Mouse (Mus musculus) megakaryocyte progenitor cell, adult 5-6 weeks (primary cell): ENCODE results near the gene Akr7a5. TPM values are rescaled to one million over a fixed set of nuclear protein-coding genes. Genes with fewer than 3 reads are reported as not detected.
A peak's percentile ranks its signal among the peaks of the same experiment; 100 is the strongest.

Experiments
- ATAC-seq: replicated peaks from 2 replicates; pipeline ENCODE4 v1.8.0; 2016; ENCODE audit warnings: mild to moderate bottlenecking, moderate TSS enrichment, inconsistent platforms; ENCODE audit not compliant: poor library complexity
- total RNA-seq, 2 experiments: library from RNA; stranded (forward) in 1 of 2; stranded (reverse) in 1 of 2; fragments of 157-497, 149-512 nt in 1 of 2; fragments of 200-1000 nt in 1 of 2; gene quantifications; 2 replicates each; pipeline versions ENCODE4 v1.2.3 to v1.2.4; 2015 to 2017

Akr7a5 gene
- total RNA-seq, 2 experiments from 2014 or later = 10.6 to 11.2 TPM

GRCm38 (mm10) chr4:139351931-139352711 lies 41.6 kb downstream of the Akr7a5 start, which contains the start of the genes Mrto4, Emc1 and Ubr4:
Gene Mrto4, minus strand, starts transcription at chr4:139352576.
Gene Emc1, plus strand, starts transcription at chr4:139352587.
Gene Ubr4, plus strand, starts transcription at chr4:139352609.
- ATAC-seq = peak; percentile 93

- peak; percentile 15; the same call in 1 of the 2 replicates for ATAC-seq
Observed at GRCm38 (mm10) chr4:139352832-139353231, 42.3 kb downstream of the Akr7a5 start.

- no peak for ATAC-seq
Observed at GRCm38 (mm10) chr4:139357211-139357610, 46.7 kb downstream of the Akr7a5 start.

GRCm38 (mm10) chr4:139360761-139361548 lies 50.4 kb downstream of the Akr7a5 start:
- peak; percentile 75 for ATAC-seq

GRCm38 (mm10) chr4:139367336-139367735 lies 56.8 kb downstream of the Akr7a5 start:
- ATAC-seq = no peak

Other genes starting within 250 kb of the Akr7a5 start
- not detected in 2 replicates for gene Htr6, start 235.2 kb upstream of the Akr7a5 start, total RNA-seq (2015)
- not detected in 2 replicates for gene Htr6, start 235.2 kb upstream of the Akr7a5 start, total RNA-seq (2017)
- not detected in 2 replicates for gene Nbl1, start 217.8 kb upstream of the Akr7a5 start, total RNA-seq (2015)
- not detected in 2 replicates for gene Nbl1, start 217.8 kb upstream of the Akr7a5 start, total RNA-seq (2017)
- 517 and 531 TPM in 2 replicates for gene Minos1, start 179.6 kb upstream of the Akr7a5 start, total RNA-seq (2015)
- 167 and 172 TPM in 2 replicates for gene Minos1, start 179.6 kb upstream of the Akr7a5 start, total RNA-seq (2017)
- gene Capzb, start 117.8 kb upstream of the Akr7a5 start, total RNA-seq (2015) = 409 and 415 TPM in 2 replicates
- gene Capzb, start 117.8 kb upstream of the Akr7a5 start, total RNA-seq (2017) = 139 and 157 TPM in 2 replicates
- gene Pqlc2, start within 50 bp of the Akr7a5 start, total RNA-seq (2015) = 3.5 and 5.6 TPM in 2 replicates
- gene Pqlc2, start within 50 bp of the Akr7a5 start, total RNA-seq (2017) = 1.3 and 3.9 TPM in 2 replicates
- gene Mrto4, start 41.8 kb downstream of the Akr7a5 start, total RNA-seq (2015) = 150 and 154 TPM in 2 replicates
- 72.2 and 75.9 TPM in 2 replicates for gene Mrto4, start 41.8 kb downstream of the Akr7a5 start, total RNA-seq (2017)
- gene Emc1, start 41.8 kb downstream of the Akr7a5 start, total RNA-seq (2015) = 19.2 and 19.8 TPM in 2 replicates
- 30.3 and 42.6 TPM in 2 replicates for gene Emc1, start 41.8 kb downstream of the Akr7a5 start, total RNA-seq (2017)
- 63.6 and 83.1 TPM in 2 replicates for gene Ubr4, start 41.9 kb downstream of the Akr7a5 start, total RNA-seq (2015)
- gene Ubr4, start 41.9 kb downstream of the Akr7a5 start, total RNA-seq (2017) = 41.7 and 46.1 TPM in 2 replicates
- gene Iffo2, start 219.8 kb downstream of the Akr7a5 start, total RNA-seq (2015) = 0.39 and 0.69 TPM in 2 replicates
- gene Iffo2, start 219.8 kb downstream of the Akr7a5 start, total RNA-seq (2017) = 0.33 and 1.2 TPM in 2 replicates